Mouse (Mus musculus) brain, embryonic 14.5 days (tissue): ENCODE results near the gene Plcg1. TPM values are rescaled to one million over a fixed set of nuclear protein-coding genes. Genes with fewer than 3 reads are reported as not detected.

Source experiments
- DNase-seq: peaks from one replicate; pipeline ENCODE4 v3.0.0-alpha.2; 2011; ENCODE audit warnings: low read depth
- CTCF ChIP-seq: fragments of 200-500 bp; IDR thresholded peaks from 2 replicates; pipeline ENCODE4 v1.5.1; 2012; ENCODE audit warnings: inconsistent platforms, mild to moderate bottlenecking, moderate library complexity, borderline replicate concordance; ENCODE audit not compliant: insufficient read depth, insufficient read length; ENCODE audit errors: extremely low read depth
- POLR2A ChIP-seq: fragments of 200-500 bp; IDR thresholded peaks from 2 replicates; pipeline ENCODE4 v1.6.1; 2012; ENCODE audit warnings: mild to moderate bottlenecking, inconsistent platforms, borderline replicate concordance; ENCODE audit not compliant: poor library complexity, insufficient read depth, insufficient read length, severe bottlenecking; ENCODE audit errors: extremely low read depth
- polyA plus RNA-seq: library from polyadenylated mRNA; depleted of rRNA; stranded (reverse); fragments of >200 nt; gene quantifications from 2 replicates; pipeline ENCODE4 v1.2.3, GENCODE M21; 2012; rRNA removed

Gene Plcg1
- polyA plus RNA-seq, 1 experiment, result 159 TPM

DNA sequence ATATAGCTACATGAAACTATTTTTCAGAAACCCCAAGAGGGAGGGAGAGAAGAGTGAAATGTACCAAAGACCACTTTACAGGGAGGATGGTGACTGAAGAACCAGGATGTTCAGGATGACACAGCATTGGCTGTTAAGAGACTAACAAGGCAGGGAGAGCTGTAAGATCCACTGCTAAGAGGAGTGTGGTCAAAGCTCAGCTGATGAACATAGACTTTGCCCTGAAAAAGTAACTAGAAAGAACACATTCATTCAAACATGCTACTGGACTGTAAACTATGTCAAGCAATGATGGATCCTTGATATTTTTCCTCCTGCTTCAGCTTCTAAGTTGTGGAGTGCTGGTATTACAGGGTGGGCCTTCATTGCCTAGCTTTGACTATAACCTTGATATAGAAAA lies 79.3 kb downstream of the Plcg1 start:
- TF ChIP-seq POLR2A, result no peak
- TF ChIP-seq CTCF, result no peak
- no peak for DNase-seq

DNA sequence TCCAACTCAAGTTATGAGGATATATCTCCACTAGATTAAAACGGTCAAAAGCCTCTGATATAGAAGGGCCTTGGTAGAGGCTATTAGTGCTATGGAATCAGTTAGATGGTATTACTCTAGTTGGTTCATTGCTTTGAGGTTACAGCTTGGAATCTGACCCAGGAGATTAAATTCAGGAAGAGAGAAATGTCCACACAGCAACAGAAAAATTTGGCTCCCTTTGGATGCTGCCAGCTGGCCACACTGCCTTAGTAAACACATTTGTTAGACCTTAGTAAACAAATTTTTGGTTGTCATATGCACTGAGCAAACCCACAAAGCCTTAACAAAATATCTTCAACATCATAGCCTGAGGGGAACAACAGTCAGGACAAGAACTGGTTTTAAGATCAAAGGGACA lies 79.7 kb downstream of the Plcg1 start:
- TF ChIP-seq CTCF, result no peak
- no peak for TF ChIP-seq POLR2A
- DNase-seq, result no peak

Other genes starting within 250 kb of the Plcg1 start
- 42.7 and 63.9 TPM in 2 replicates for gene Top1, start 85.4 kb upstream of the Plcg1 start, polyA plus RNA-seq
- 6.5 and 14.5 TPM in 2 replicates for gene Zhx3, start 141.7 kb downstream of the Plcg1 start, polyA plus RNA-seq
- 0.33 and 0.48 TPM in 2 replicates for gene Lpin3, start 149.4 kb downstream of the Plcg1 start, polyA plus RNA-seq
- gene Emilin3, start 181.0 kb downstream of the Plcg1 start, polyA plus RNA-seq, result 3.9 and 5.0 TPM in 2 replicates